Mouse (Mus musculus): ENCODE results near the gene Sri. TPM values are rescaled to one million over a fixed set of nuclear protein-coding genes. Genes with fewer than 3 reads are reported as not detected.
"Not testable (repeated sequence)": the region's sequence is repeated elsewhere in the genome, so short reads cannot be mapped to it uniquely, and the experiment has no call there.

Gene Sri
- 263 and 279 TPM in 2 replicates for polyA plus RNA-seq (2014; fragmentation: Nextera tagmentation; extraction: Ambion mirVana)

GRCm38 (mm10) chr5:8045855-8046254 lies at the start of gene Sri:
Gene Sri (plus strand): TSS chr5:8046078.
- no peak within 1 kb of the TSS for H3K9ac ChIP-seq (ENCODE audit: low read depth, low read length)
- WGBS (ENCODE audit: insufficient replicate concordance), result 77% methylated on average over 6 of the region's 6 CpGs
- no peaks in the 10 kb centered on the region for H3K36me3 ChIP-seq (ENCODE audit: control insufficient read depth, insufficient read depth, low read length)
- no peaks in the 10 kb centered on the region for H3K27me3 ChIP-seq (ENCODE audit: control insufficient read depth, insufficient read depth, low read length)
- no peak for ATAC-seq (replicated peaks; ENCODE audit: insufficient number of reproducible peaks, low FRiP score, low TSS enrichment)
- H3K4me1 ChIP-seq (ENCODE audit: control insufficient read depth, insufficient read depth, low read length), result no peaks in the 10 kb centered on the region
- H3K4me3 ChIP-seq (ENCODE audit: low read depth, low read length), result no peak within 1 kb of the TSS
- no peaks in the 10 kb centered on the region for H3K9me3 ChIP-seq (replicated peaks; ENCODE audit: control insufficient read depth, low read length)
- no peak within 1 kb of the TSS for H3K27ac ChIP-seq (ENCODE audit: low read depth, low read length)
- no peak within 1 kb of the TSS for H3K4me2 ChIP-seq

- Histone ChIP-seq H3K36me3 (ENCODE audit: control insufficient read depth, insufficient read depth, low read length) (no peaks in the 10 kb centered on the region), H3K4me2 (no peak overlapping the region)
Observed at GRCm38 (mm10) chr5:7996401-7997044, 49.4 kb upstream of the Sri start.

GRCm38 (mm10) chr5:7997086-7997485 lies 48.8 kb upstream of the Sri start:
- H3K36me3 ChIP-seq (ENCODE audit: control insufficient read depth, insufficient read depth, low read length), result no peaks in the 10 kb centered on the region
- no peaks in the 10 kb centered on the region for H3K27me3 ChIP-seq (ENCODE audit: control insufficient read depth, insufficient read depth, low read length)
- no peak overlapping the region for H3K4me3 ChIP-seq (ENCODE audit: low read depth, low read length)
- no peak for ATAC-seq (replicated peaks; ENCODE audit: insufficient number of reproducible peaks, low FRiP score, low TSS enrichment)
- H3K27ac ChIP-seq (ENCODE audit: low read depth, low read length), result no peak overlapping the region
- no peaks in the 10 kb centered on the region for H3K9me3 ChIP-seq (replicated peaks; ENCODE audit: control insufficient read depth, low read length)
- no peaks in the 10 kb centered on the region for H3K4me1 ChIP-seq (ENCODE audit: control insufficient read depth, insufficient read depth, low read length)
- no peak overlapping the region for H3K4me2 ChIP-seq
- H3K9ac ChIP-seq (ENCODE audit: low read depth, low read length), result no peak overlapping the region
- WGBS (ENCODE audit: insufficient replicate concordance), result 80% methylated on average over 2 of the region's 2 CpGs

More at GRCm38 (mm10) chr5:7996401-7997044, 49.4 kb upstream of the Sri start:
- 47% methylated on average over 8 of the region's 8 CpGs for WGBS (ENCODE audit: insufficient replicate concordance)
- Histone ChIP-seq H3K27ac (ENCODE audit: low read depth, low read length) (no peak overlapping the region), H3K4me1 (ENCODE audit: control insufficient read depth, insufficient read depth, low read length) (no peaks in the 10 kb centered on the region), H3K27me3 (ENCODE audit: control insufficient read depth, insufficient read depth, low read length) (no peaks in the 10 kb centered on the region), H3K9me3 (replicated peaks; ENCODE audit: control insufficient read depth, low read length) (no peaks in the 10 kb centered on the region), H3K9ac (ENCODE audit: low read depth, low read length) (no peak overlapping the region), H3K4me3 (ENCODE audit: low read depth, low read length) (no peak overlapping the region)
- ATAC-seq (replicated peaks; ENCODE audit: insufficient number of reproducible peaks, low FRiP score, low TSS enrichment), result no peak

GRCm38 (mm10) chr5:8000466-8000865 lies 45.4 kb upstream of the Sri start:
- Histone ChIP-seq H3K4me1 (ENCODE audit: control insufficient read depth, insufficient read depth, low read length) (no peaks in the 10 kb centered on the region), H3K9me3 (replicated peaks; ENCODE audit: control insufficient read depth, low read length) (no peaks in the 10 kb centered on the region), H3K27ac (ENCODE audit: low read depth, low read length) (no peak overlapping the region), H3K27me3 (ENCODE audit: control insufficient read depth, insufficient read depth, low read length) (no peaks in the 10 kb centered on the region), H3K4me3 (ENCODE audit: low read depth, low read length) (no peak overlapping the region), H3K9ac (ENCODE audit: low read depth, low read length) (no peak overlapping the region), H3K36me3 (ENCODE audit: control insufficient read depth, insufficient read depth, low read length) (no peaks in the 10 kb centered on the region), H3K4me2 (no peak overlapping the region)
- ATAC-seq (replicated peaks; ENCODE audit: insufficient number of reproducible peaks, low FRiP score, low TSS enrichment), result no peak
- 81% methylated on average over 10 of the region's 10 CpGs for WGBS (ENCODE audit: insufficient replicate concordance)

- Histone ChIP-seq H3K9me3 (replicated peaks; ENCODE audit: control insufficient read depth, low read length) (no peaks in the 10 kb centered on the region), H3K4me3 (ENCODE audit: low read depth, low read length) (no peak overlapping the region), H3K27me3 (ENCODE audit: control insufficient read depth, insufficient read depth, low read length) (no peaks in the 10 kb centered on the region)
Observed at GRCm38 (mm10) chr5:8002827-8003226, 43.1 kb upstream of the Sri start.

GRCm38 (mm10) chr5:8013276-8013675 lies 32.6 kb upstream of the Sri start:
- Histone ChIP-seq H3K4me3 (ENCODE audit: low read depth, low read length) (no peak overlapping the region), H3K4me1 (ENCODE audit: control insufficient read depth, insufficient read depth, low read length) (no peaks in the 10 kb centered on the region), H3K9me3 (replicated peaks; ENCODE audit: control insufficient read depth, low read length) (no peaks in the 10 kb centered on the region), H3K4me2 (no peak overlapping the region), H3K27me3 (ENCODE audit: control insufficient read depth, insufficient read depth, low read length) (no peaks in the 10 kb centered on the region), H3K9ac (ENCODE audit: low read depth, low read length) (no peak overlapping the region), H3K36me3 (ENCODE audit: control insufficient read depth, insufficient read depth, low read length) (no peaks in the 10 kb centered on the region), H3K27ac (ENCODE audit: low read depth, low read length) (no peak overlapping the region)
- WGBS (ENCODE audit: insufficient replicate concordance), result 76% methylated on average over 3 of the region's 3 CpGs
- no peak for ATAC-seq (replicated peaks; ENCODE audit: insufficient number of reproducible peaks, low FRiP score, low TSS enrichment)

More at GRCm38 (mm10) chr5:8002827-8003226, 43.1 kb upstream of the Sri start:
- no peak for ATAC-seq (replicated peaks; ENCODE audit: insufficient number of reproducible peaks, low FRiP score, low TSS enrichment)
- no peaks in the 10 kb centered on the region for H3K4me1 ChIP-seq (ENCODE audit: control insufficient read depth, insufficient read depth, low read length)
- no peak overlapping the region for H3K27ac ChIP-seq (ENCODE audit: low read depth, low read length)
- H3K36me3 ChIP-seq (ENCODE audit: control insufficient read depth, insufficient read depth, low read length), result no peaks in the 10 kb centered on the region
- H3K4me2 ChIP-seq, result no peak overlapping the region
- no peak overlapping the region for H3K9ac ChIP-seq (ENCODE audit: low read depth, low read length)

- not testable (repeated sequence) for H3K27me3 ChIP-seq (ENCODE audit: control insufficient read depth, insufficient read depth, low read length); H3K4me1 ChIP-seq (ENCODE audit: control insufficient read depth, insufficient read depth, low read length); H3K9ac ChIP-seq (ENCODE audit: low read depth, low read length); H3K27ac ChIP-seq (ENCODE audit: low read depth, low read length); H3K4me2 ChIP-seq; H3K9me3 ChIP-seq (replicated peaks; ENCODE audit: control insufficient read depth, low read length); H3K36me3 ChIP-seq (ENCODE audit: control insufficient read depth, insufficient read depth, low read length); H3K4me3 ChIP-seq (ENCODE audit: low read depth, low read length); ATAC-seq (replicated peaks; ENCODE audit: insufficient number of reproducible peaks, low FRiP score, low TSS enrichment)
- WGBS (ENCODE audit: insufficient replicate concordance), result 82% methylated on average over 6 of the region's 6 CpGs
Observed at GRCm38 (mm10) chr5:8034596-8034995, 11.3 kb upstream of the Sri start.

- Histone ChIP-seq H3K4me2 (no peak overlapping the region), H3K27ac (ENCODE audit: low read depth, low read length) (no peak overlapping the region), H3K9me3 (replicated peaks; ENCODE audit: control insufficient read depth, low read length) (no peaks in the 10 kb centered on the region), H3K9ac (ENCODE audit: low read depth, low read length) (no peak overlapping the region), H3K27me3 (ENCODE audit: control insufficient read depth, insufficient read depth, low read length) (no peaks in the 10 kb centered on the region), H3K4me1 (ENCODE audit: control insufficient read depth, insufficient read depth, low read length) (peaks cover 13% of the 10 kb centered on the region; the same call in 1 of the 2 replicates), H3K36me3 (ENCODE audit: control insufficient read depth, insufficient read depth, low read length) (peaks cover 5% of the 10 kb centered on the region; the same call in 1 of the 2 replicates), H3K4me3 (ENCODE audit: low read depth, low read length) (no peak overlapping the region)
- no peak for ATAC-seq (replicated peaks; ENCODE audit: insufficient number of reproducible peaks, low FRiP score, low TSS enrichment)
- 77% methylated on average over 4 of the region's 4 CpGs for WGBS (ENCODE audit: insufficient replicate concordance)
Observed at GRCm38 (mm10) chr5:8053827-8054226, 7.9 kb downstream of the Sri start.

GRCm38 (mm10) chr5:8055721-8056129 lies 9.8 kb downstream of the Sri start:
- WGBS (ENCODE audit: insufficient replicate concordance), result 41% methylated on average over 8 of the region's 8 CpGs
- peaks cover 13% of the 10 kb centered on the region; the same call in 1 of the 2 replicates for H3K4me1 ChIP-seq (ENCODE audit: control insufficient read depth, insufficient read depth, low read length)
- peak overlapping the region; percentile 91 for H3K9ac ChIP-seq (ENCODE audit: low read depth, low read length)
- peaks cover 10% of the 10 kb centered on the region for H3K36me3 ChIP-seq (ENCODE audit: control insufficient read depth, insufficient read depth, low read length)
- peak overlapping the region; percentile 79 for H3K4me3 ChIP-seq (ENCODE audit: low read depth, low read length)
- peak overlapping the region; percentile 86 for H3K27ac ChIP-seq (ENCODE audit: low read depth, low read length)
- H3K9me3 ChIP-seq (replicated peaks; ENCODE audit: control insufficient read depth, low read length), result no peaks in the 10 kb centered on the region
- ATAC-seq (replicated peaks; ENCODE audit: insufficient number of reproducible peaks, low FRiP score, low TSS enrichment), result no peak; the same call in 1 of the 2 replicates
- H3K27me3 ChIP-seq (ENCODE audit: control insufficient read depth, insufficient read depth, low read length), result no peaks in the 10 kb centered on the region
- peak overlapping the region; percentile 86 for H3K4me2 ChIP-seq

Data from heart, embryonic 11.5 days (tissue).